Mouse (Mus musculus): ENCODE measurements around the gene Cabp2. TPM values are rescaled to one million over a fixed set of nuclear protein-coding genes. Genes with fewer than 3 reads are reported as not detected.
"Not testable (repeated sequence)": the region's sequence is repeated elsewhere in the genome, so short reads cannot be mapped to it uniquely, and the experiment has no call there.

Gene Cabp2
- total and polyA plus RNA-seq, 2 experiments from 2014 or later = not detected

DNA sequence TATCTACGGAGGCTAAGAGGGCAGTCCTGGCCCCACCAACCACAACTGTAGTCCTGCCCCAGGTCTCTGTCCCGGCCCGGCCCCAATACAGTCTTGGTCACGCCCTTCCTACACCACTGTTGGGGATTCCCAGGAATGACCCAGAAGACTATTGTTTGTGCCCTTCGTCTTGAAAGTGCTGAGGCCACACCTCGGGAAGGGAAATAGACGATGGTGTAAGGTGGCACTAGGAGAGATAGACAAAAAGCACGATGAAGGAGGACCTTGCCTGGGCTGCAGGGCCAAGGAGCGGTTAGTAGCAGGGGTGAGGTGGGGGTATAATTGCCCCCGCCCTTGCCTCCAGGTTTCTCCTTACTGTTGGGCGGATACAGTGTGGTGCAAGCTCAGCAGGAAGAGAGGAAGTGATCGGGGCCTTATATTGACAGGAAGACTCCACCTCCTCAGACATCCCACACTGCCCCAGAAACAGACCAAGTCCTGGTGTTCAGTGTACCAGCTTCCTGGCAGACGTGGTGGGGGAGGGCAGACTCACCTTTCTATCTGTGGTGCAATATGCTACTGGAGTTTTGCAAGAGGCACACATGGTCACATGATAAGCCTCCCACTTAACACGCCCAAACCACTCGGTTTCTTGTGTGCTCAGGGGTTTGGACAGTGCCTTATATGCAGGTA lies 22.2 kb upstream of the Cabp2 start, which contains the start of gene Gstp3:
Gene Gstp3 (minus strand): TSS at position 501 of the 672 bp plus-strand sequence.
- H3K27me3 ChIP-seq (ENCODE audit: insufficient read depth, low read length) = no peaks in the 10 kb centered on the region
- no peak for TF ChIP-seq CTCF (IDR thresholded peaks at IDR 0.05; ENCODE audit: low read depth)
- no peaks in the 10 kb centered on the region for H3K36me3 ChIP-seq (ENCODE audit: insufficient read depth, low read length)
- no peaks in the 10 kb centered on the region for H3K4me1 ChIP-seq (ENCODE audit: insufficient read depth, low read length)
- H3K4me3 ChIP-seq (ENCODE audit: low read length) = no peak within 1 kb of the TSS
- no peak for ATAC-seq
- H3K27ac ChIP-seq = no peak within 1 kb of the TSS
- no peak within 1 kb of the TSS for H3K9ac ChIP-seq (replicated peaks; ENCODE audit: low read length)
- DNase-seq (ENCODE audit: low spot score) = no peak
- no peaks in the 10 kb centered on the region for H3K9me3 ChIP-seq (ENCODE audit: low read length)
- WGBS = 82% methylated on average over 15 of the region's 15 CpGs
- no peak within 1 kb of the TSS for H3K4me2 ChIP-seq (ENCODE audit: low read depth, low read length)

DNA sequence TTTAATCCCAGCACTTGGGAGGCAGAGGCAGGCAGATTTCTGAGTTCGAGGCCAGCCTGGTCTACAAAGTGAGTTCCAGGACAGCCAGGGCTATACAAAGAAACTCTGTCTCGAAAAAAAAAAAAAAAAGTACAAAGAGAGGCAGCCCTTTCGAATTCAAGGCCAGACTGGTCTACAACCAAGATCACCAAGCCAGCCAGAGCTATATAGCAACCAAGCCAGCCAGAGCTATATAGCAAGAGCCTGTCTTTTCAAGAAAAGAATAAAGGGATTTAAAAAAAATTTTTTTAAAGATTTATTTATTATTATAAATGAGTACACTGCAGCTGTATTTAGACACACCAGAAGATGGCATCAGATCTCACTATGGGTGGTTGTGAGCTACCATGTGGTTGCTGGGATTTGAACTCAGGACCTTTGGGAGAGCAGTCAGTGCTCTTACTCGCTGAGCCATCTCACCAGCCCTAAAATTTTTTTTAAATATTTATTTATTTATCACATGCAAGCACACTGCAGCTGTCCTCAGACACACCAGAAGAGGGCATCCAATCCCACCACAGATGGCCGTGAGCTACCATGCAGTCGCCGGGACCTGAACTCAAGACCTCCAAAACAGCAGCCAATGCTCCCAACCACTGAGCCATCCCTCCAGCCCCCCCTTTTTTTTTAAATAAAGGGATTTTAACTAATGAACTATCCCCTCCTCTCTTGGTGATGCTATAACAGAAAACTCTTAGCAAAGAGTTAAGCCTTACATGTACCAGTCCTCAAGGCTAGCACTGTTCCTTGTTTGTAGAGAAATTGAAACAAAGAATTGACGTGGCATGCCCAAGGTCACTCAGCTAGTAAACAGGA lies 21.1 kb upstream of the Cabp2 start:
- not testable (repeated sequence) for H3K4me3 ChIP-seq (ENCODE audit: low read length); H3K27me3 ChIP-seq (ENCODE audit: insufficient read depth, low read length); H3K36me3 ChIP-seq (ENCODE audit: insufficient read depth, low read length); H3K27ac ChIP-seq; H3K4me1 ChIP-seq (ENCODE audit: insufficient read depth, low read length); DNase-seq (ENCODE audit: low spot score); H3K9ac ChIP-seq (replicated peaks; ENCODE audit: low read length); H3K9me3 ChIP-seq (ENCODE audit: low read length); ATAC-seq; H3K4me2 ChIP-seq (ENCODE audit: low read depth, low read length)
- WGBS = 89% methylated on average over 8 of the region's 8 CpGs

DNA sequence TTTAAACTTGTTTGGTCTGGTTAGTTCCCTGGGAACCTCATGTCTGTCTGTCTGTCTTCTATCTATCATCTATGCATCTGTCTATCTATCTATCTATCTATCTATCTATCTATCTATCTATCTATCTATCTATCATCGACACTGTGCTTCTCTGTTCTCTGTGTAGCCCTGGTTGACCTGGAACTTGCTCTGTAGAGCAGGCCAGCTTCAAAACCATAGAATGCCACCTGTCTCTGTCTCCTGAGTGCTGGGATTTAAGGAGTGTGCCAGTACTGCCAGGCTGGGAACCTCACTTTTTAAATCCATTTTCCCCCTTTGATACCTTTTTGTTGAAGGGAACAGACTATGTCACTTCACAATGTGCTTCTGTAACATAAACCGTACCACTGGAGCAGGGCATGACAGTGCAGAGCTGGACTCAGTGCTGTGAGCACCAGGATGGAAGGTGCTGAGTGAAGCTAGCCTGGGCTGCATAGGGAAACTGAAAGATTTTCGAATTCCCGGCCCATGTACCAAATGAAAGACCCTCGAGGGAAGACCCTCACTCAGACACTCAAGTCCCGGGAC lies 20.4 kb upstream of the Cabp2 start:
- H3K27me3 ChIP-seq (ENCODE audit: insufficient read depth, low read length) = no peaks in the 10 kb centered on the region
- ATAC-seq (no peak), DNase-seq (ENCODE audit: low spot score) (no peak)
- no peak for TF ChIP-seq CTCF (IDR thresholded peaks at IDR 0.05; ENCODE audit: low read depth)
- no peak overlapping the region for H3K27ac ChIP-seq
- no peak overlapping the region for H3K9ac ChIP-seq (replicated peaks; ENCODE audit: low read length)
- no peak overlapping the region for H3K4me2 ChIP-seq (ENCODE audit: low read depth, low read length)
- 88% methylated on average over 6 of the region's 6 CpGs for WGBS
- no peak overlapping the region for H3K4me3 ChIP-seq (ENCODE audit: low read length)
- no peaks in the 10 kb centered on the region for H3K4me1 ChIP-seq (ENCODE audit: insufficient read depth, low read length)
- H3K36me3 ChIP-seq (ENCODE audit: insufficient read depth, low read length) = no peaks in the 10 kb centered on the region
- no peaks in the 10 kb centered on the region for H3K9me3 ChIP-seq (ENCODE audit: low read length)

DNA sequence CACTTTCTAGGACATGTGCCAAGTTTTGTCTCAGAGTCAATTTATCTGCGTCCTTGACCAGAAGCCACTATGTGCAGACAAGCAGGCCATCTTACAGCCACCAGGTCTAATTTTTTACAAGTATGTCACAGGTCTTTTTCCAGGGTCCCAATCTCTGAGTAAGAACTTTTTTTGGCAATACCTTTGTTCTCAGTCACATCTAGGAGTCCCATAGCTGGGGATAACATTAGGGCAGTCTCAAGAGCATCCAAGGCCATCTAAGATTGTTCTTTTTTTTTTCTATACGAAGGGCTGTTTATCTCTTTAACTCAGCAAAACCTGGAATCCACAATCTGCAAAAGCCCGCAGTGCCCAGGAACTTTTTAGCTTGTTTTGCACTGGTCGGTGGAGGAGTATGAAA lies 18.0 kb upstream of the Cabp2 start:
- not testable (repeated sequence) for H3K9me3 ChIP-seq (ENCODE audit: low read length); H3K36me3 ChIP-seq (ENCODE audit: insufficient read depth, low read length); H3K4me2 ChIP-seq (ENCODE audit: low read depth, low read length); DNase-seq (ENCODE audit: low spot score); H3K27ac ChIP-seq; H3K27me3 ChIP-seq (ENCODE audit: insufficient read depth, low read length); H3K4me3 ChIP-seq (ENCODE audit: low read length); ATAC-seq; H3K4me1 ChIP-seq (ENCODE audit: insufficient read depth, low read length); H3K9ac ChIP-seq (replicated peaks; ENCODE audit: low read length)
- WGBS = 90% methylated on average over 2 of the region's 4 CpGs

DNA sequence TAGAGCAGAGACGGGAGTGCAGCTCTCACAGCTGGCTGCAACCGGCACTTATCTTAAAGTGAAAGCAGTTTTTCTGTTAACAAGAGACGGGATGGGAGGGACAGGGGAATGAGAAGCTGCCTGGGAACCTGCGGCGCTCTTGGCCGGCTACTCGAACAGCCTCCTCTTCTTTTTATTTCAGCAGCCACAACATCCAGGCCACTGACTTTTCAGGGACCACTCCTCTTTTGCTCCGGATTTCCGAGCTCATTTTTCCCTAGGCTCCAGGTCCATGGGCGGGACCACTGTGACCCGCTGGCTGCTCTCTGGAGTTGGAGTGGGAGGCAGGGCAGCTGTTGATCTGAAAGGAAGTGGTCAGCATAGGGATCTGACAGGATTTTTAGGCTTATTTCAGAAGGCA lies 16.9 kb upstream of the Cabp2 start:
- H3K4me2 ChIP-seq (ENCODE audit: low read depth, low read length); H3K27ac ChIP-seq; H3K27me3 ChIP-seq (ENCODE audit: insufficient read depth, low read length); H3K9me3 ChIP-seq (ENCODE audit: low read length); H3K4me3 ChIP-seq (ENCODE audit: low read length); H3K4me1 ChIP-seq (ENCODE audit: insufficient read depth, low read length); ATAC-seq; DNase-seq (ENCODE audit: low spot score); H3K9ac ChIP-seq (replicated peaks; ENCODE audit: low read length); H3K36me3 ChIP-seq (ENCODE audit: insufficient read depth, low read length): not testable (repeated sequence)
- WGBS = 70% methylated on average over 3 of the region's 11 CpGs

DNA sequence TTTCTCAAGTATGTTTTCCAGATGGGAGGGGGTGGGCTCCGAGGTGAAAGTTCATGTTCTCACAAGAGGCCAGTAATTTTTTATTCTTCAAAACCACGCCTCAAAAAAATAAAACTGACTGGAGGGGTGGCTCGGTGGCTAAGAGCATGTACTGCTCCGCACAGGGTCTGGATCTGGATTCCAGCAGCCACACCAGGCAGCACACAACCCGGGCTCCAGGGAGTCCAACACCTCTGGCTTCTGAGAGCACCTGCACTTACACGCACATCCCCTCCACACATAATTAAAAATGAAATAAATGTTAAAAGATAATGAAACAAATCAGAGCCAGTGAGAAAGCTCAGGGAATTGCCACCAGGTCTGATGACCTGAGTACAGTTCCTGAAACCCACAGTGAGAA lies 15.1 kb upstream of the Cabp2 start:
- no peaks in the 10 kb centered on the region for H3K36me3 ChIP-seq (ENCODE audit: insufficient read depth, low read length)
- H3K27ac ChIP-seq = no peak overlapping the region
- no peaks in the 10 kb centered on the region for H3K4me1 ChIP-seq (ENCODE audit: insufficient read depth, low read length)
- WGBS = 78% methylated on average over 6 of the region's 6 CpGs
- H3K4me3 ChIP-seq (ENCODE audit: low read length) = no peak overlapping the region
- TF ChIP-seq CTCF (IDR thresholded peaks at IDR 0.05; ENCODE audit: low read depth) = no peak
- H3K27me3 ChIP-seq (ENCODE audit: insufficient read depth, low read length) = no peaks in the 10 kb centered on the region
- no peak overlapping the region for H3K4me2 ChIP-seq (ENCODE audit: low read depth, low read length)
- no peaks in the 10 kb centered on the region for H3K9me3 ChIP-seq (ENCODE audit: low read length)
- DNase-seq (ENCODE audit: low spot score) (no peak), ATAC-seq (no peak)
- H3K9ac ChIP-seq (replicated peaks; ENCODE audit: low read length) = no peak overlapping the region

DNA sequence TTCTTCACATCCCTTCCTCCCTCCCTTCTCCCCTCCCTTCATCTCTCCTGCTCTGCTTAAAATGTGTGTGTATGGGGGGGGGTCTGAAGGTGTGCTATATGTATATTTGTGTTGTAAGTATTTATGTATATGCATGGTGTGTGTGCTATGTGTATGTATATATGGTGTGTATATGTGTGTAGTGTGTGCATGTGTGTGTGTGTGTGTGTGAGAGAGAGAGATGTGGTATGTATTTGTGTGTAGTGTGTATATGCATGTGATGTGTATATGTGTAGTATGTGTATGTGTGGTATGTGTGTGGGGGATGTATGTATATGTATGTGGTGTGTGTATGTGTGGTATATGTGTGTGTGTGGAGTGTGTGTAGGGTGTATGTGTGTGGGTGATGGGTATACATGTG lies 14.5 kb upstream of the Cabp2 start:
- Histone ChIP-seq H3K27ac (no peak overlapping the region), H3K9ac (replicated peaks; ENCODE audit: low read length) (no peak overlapping the region), H3K27me3 (ENCODE audit: insufficient read depth, low read length) (no peaks in the 10 kb centered on the region), H3K9me3 (ENCODE audit: low read length) (no peaks in the 10 kb centered on the region), H3K4me1 (ENCODE audit: insufficient read depth, low read length) (no peaks in the 10 kb centered on the region), H3K36me3 (ENCODE audit: insufficient read depth, low read length) (no peaks in the 10 kb centered on the region), H3K4me3 (ENCODE audit: low read length) (no peak overlapping the region), H3K4me2 (ENCODE audit: low read depth, low read length) (no peak overlapping the region)
- DNase-seq (ENCODE audit: low spot score) = no peak
- TF ChIP-seq CTCF (IDR thresholded peaks at IDR 0.05; ENCODE audit: low read depth) = no peak
- ATAC-seq = no peak

DNA sequence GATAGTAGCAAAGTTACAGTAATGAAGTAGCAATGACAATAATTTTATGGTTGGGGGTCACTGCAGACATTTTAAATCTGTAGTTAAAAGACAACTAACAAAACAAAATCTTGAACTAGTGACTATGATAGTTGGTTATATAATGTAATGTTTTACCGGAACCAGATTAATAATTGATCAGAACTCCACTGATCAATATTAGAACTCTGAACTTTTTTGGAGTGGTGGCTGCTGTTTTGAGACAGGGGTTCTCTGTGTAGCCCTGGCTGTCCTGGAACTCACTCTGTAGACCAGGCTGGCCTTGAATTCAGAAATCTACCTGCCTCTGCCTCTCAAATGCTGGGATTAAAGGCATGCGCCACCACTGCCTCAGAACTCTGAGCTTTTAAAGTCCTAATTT lies 13.1 kb upstream of the Cabp2 start:
- not testable (repeated sequence) for H3K9me3 ChIP-seq (ENCODE audit: low read length); H3K4me1 ChIP-seq (ENCODE audit: insufficient read depth, low read length); DNase-seq (ENCODE audit: low spot score); H3K27ac ChIP-seq; H3K9ac ChIP-seq (replicated peaks; ENCODE audit: low read length); H3K27me3 ChIP-seq (ENCODE audit: insufficient read depth, low read length); ATAC-seq; H3K36me3 ChIP-seq (ENCODE audit: insufficient read depth, low read length); H3K4me2 ChIP-seq (ENCODE audit: low read depth, low read length); H3K4me3 ChIP-seq (ENCODE audit: low read length)
- 97% methylated on average over 2 of the region's 2 CpGs for WGBS
